Mouse (Mus musculus) forebrain, embryonic 15.5 days (tissue): Measurements from ENCODE around the gene Rcc1l. TPM values are rescaled to one million over a fixed set of nuclear protein-coding genes. Genes with fewer than 3 reads are reported as not detected.

ENCODE experiments used
- ATAC-seq: fragments of 200-750 bp; cut with Nextera tagmentation; replicated peaks from 2 replicates; pipeline ENCODE4 v1.8.0; 2017; ENCODE audit warnings: mild to moderate bottlenecking, moderate TSS enrichment, moderate library complexity
- H3K27ac ChIP-seq: fragments of 300-500 bp; sonication (generic); replicated peaks from 2 replicates; pipeline ENCODE4 v1.5.1; 2015; ENCODE audit warnings: mild to moderate bottlenecking, inconsistent platforms
- H3K27me3 ChIP-seq: fragments of 300-500 bp; sonication (generic); 2 replicates; pipeline ENCODE4 v1.6.1; 2015; ENCODE audit warnings: inconsistent platforms
- H3K36me3 ChIP-seq: fragments of 300-500 bp; sonication (generic); 2 replicates; pipeline ENCODE4 v1.6.1; 2015; ENCODE audit warnings: mild to moderate bottlenecking, inconsistent platforms
- H3K4me1 ChIP-seq: fragments of 300-500 bp; sonication (generic); 2 replicates; pipeline ENCODE4 v1.6.1; 2015; ENCODE audit warnings: inconsistent platforms
- H3K4me2 ChIP-seq: fragments of 300-500 bp; sonication (generic); replicated peaks from 2 replicates; pipeline ENCODE4 v1.6.1; 2015; ENCODE audit warnings: mild to moderate bottlenecking, inconsistent platforms
- H3K4me3 ChIP-seq: fragments of 300-500 bp; sonication (generic); 2 replicates; pipeline ENCODE4 v1.5.1; 2015; ENCODE audit warnings: mild to moderate bottlenecking, inconsistent platforms
- H3K9ac ChIP-seq: fragments of 300-500 bp; sonication (generic); replicated peaks from 2 replicates; pipeline ENCODE4 v1.6.1; 2015; ENCODE audit warnings: mild to moderate bottlenecking, inconsistent platforms
- H3K9me3 ChIP-seq: fragments of 300-500 bp; sonication (generic); 2 replicates; pipeline ENCODE4 v1.6.1; 2016; ENCODE audit warnings: inconsistent platforms
- WGBS: fragments of 180-500 bp; shearing (Covaris S2); methylation state at CpG from one replicate; pipeline ENCODE4 v1.1.7; 2015; ENCODE audit warnings: mixed read lengths; 5-methylcytosine and 5-hydroxymethylcytosine counted together
- polyA plus RNA-seq: library from polyadenylated mRNA; unstranded; fragments of >200 nt; fragmentation: Nextera tagmentation; extraction: Ambion mirVana; gene quantifications from 2 replicates; pipeline ENCODE4 v1.2.1, GENCODE M21; 2015

Gene Rcc1l
- polyA plus RNA-seq, 1 experiment from 2014 or later = 23.8 TPM

DNA sequence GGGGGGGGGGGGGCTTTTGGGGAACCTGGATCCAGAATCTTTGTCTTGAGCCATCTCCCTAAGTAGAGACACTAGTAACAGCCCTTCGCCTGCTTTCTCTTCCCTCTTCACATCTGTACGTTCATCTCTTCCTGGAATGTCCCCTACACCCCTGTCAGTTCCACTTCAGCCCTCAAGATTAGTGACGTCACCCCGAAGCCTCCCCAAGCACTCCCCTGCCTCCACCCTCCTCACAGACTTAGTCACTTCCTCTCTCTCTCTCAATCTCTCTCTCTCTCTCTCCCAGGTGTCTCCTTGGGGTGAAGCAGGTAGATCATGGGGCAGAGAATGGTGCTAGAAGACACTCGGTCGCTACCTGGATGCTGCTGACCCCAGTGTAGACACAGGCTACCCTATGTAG lies 73.9 kb downstream of the Rcc1l start:
- H3K36me3 ChIP-seq = peaks cover 11% of the 10 kb centered on the region; the same call in 1 of the 2 replicates
- H3K9me3 ChIP-seq = no peaks in the 10 kb centered on the region
- 75% methylated on average over 6 of the region's 6 CpGs for WGBS
- H3K27ac ChIP-seq = no peak overlapping the region
- H3K4me2 ChIP-seq = peak overlapping the region; percentile 77; the same call in 1 of the 2 replicates
- H3K4me1 ChIP-seq = peaks cover 30% of the 10 kb centered on the region
- H3K27me3 ChIP-seq = no peaks in the 10 kb centered on the region
- no peak overlapping the region for H3K9ac ChIP-seq
- ATAC-seq = no peak
- H3K4me3 ChIP-seq = no peak overlapping the region

DNA sequence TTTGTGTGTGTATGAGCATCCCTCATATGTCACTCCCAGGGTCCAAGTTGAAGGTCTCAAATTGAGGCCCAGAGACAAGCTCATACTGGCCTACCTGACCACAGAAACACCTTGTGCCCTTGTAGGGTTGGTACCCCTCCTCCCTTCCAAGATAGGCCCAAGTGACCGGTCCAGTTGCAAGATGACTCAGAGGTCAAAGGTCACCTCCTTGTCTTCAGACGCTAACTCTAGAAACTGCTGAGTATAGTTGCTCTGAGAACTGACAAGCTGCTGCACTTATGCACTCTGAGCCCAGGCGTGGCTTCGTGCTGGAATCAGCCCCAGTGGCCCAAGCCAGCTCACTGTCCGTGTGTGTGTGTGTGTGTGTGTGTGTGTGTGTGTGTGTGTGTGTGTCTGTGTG lies 74.7 kb downstream of the Rcc1l start:
- no peak for ATAC-seq
- WGBS = 39% methylated on average over 5 of the region's 5 CpGs
- peak overlapping the region; percentile 90; the same call in 1 of the 2 replicates for H3K9ac ChIP-seq
- H3K4me3 ChIP-seq = peak overlapping the region; percentile 90
- H3K27ac ChIP-seq = no peak overlapping the region
- H3K36me3 ChIP-seq = peaks cover 10% of the 10 kb centered on the region; the same call in 1 of the 2 replicates
- H3K9me3 ChIP-seq = no peaks in the 10 kb centered on the region
- H3K4me1 ChIP-seq = peaks cover 30% of the 10 kb centered on the region
- no peaks in the 10 kb centered on the region for H3K27me3 ChIP-seq
- H3K4me2 ChIP-seq = peak overlapping the region; percentile 77

DNA sequence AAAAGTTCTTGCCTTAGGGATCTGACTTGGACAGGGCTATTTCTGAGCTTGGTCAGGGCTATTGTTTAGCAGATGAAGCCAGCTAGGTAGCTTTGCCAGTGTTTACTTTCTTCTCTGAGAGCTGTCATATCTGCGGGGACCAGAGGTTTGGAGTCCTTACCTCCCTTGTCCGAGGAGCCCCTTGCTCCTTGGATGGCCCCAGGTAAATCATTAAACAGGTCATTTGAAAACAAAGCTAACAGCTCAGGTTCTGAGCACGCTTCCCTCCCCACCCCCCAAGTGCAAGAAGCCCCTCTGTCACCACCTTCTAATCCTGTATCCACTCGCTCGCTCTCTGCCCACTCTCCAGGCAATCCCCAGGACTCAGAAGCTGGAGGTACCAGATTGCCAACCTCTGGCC lies 75.3 kb downstream of the Rcc1l start:
- Histone ChIP-seq H3K9ac (peak overlapping the region; percentile 90), H3K4me1 (peaks cover 30% of the 10 kb centered on the region), H3K4me3 (peak overlapping the region; percentile 90), H3K9me3 (no peaks in the 10 kb centered on the region), H3K27ac (no peak overlapping the region), H3K27me3 (no peaks in the 10 kb centered on the region), H3K36me3 (peaks cover 8% of the 10 kb centered on the region; the same call in 1 of the 2 replicates), H3K4me2 (peak overlapping the region; percentile 77)
- WGBS = 54% methylated on average over 5 of the region's 5 CpGs
- no peak for ATAC-seq

DNA sequence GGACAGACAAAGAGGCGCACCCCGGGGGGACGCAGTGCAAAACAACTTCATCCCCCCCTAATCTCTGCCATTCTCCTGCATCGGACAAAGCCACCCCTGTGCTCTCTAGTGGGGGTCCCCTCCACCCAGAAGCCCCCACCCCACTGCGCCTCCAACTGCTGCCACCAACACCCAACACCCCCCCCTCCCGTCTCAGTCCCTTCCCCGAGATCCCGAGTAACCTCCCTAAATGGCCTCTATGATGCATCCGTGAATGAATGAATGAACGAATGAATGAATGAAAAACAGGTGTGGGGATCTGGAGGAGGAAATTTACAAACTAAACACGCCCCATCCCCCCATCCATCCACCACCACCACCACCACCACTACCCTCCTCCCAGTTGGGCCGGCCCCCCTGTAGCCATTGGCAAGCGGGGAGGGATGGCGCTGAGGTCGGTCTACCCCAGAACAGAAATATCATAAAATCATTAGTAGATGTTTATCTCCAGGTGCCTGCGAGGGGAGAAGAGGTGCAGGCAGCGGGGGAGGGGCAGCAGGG lies 76.3 kb downstream of the Rcc1l start:
- Histone ChIP-seq H3K9me3 (no peaks in the 10 kb centered on the region), H3K4me1 (peaks cover 30% of the 10 kb centered on the region), H3K36me3 (peaks cover 7% of the 10 kb centered on the region; the same call in 1 of the 2 replicates), H3K27ac (peak overlapping the region; percentile 96), H3K9ac (peak overlapping the region; percentile 90), H3K4me3 (peak overlapping the region; percentile 90), H3K4me2 (peak overlapping the region; percentile 77), H3K27me3 (no peaks in the 10 kb centered on the region)
- WGBS = under 1% methylated on average over 17 of the region's 17 CpGs
- ATAC-seq = peak; percentile 36

DNA sequence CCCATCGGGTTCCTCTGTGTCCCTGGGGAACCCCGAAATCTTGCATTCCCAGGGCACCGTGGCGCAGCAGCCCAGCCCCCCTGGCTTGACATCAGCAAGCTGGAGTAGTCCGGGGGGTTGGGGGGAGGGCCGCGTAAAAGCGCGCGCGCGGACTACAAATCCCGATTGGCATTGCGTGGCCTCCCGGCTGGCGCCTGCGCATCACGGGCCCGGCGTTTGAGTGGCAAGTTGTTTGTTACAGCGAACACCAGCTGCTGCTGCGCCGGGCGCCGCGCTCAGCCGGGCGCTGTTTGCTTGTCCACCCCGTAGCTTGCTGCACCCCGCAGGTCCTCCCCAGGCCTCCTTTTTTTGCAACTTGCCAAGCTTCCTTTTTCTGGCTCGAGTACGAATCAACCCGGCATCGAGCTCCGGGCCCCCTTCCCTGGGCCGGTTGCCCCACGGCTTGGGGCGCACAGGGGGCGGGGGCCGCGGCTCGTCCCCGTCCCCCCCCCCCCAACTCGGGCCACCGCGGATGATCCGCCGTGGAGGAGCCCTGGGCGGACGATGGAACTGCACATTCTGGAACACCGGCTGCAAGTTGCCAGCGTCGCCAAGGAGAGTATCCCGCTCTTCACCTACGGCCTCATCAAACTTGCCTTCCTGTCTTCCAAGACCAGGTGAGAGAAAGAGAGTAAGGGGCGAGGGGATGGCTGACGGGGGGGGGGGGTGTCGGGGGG lies 76.9 kb downstream of the Rcc1l start, which contains the start of gene Castor2:
Castor2 (plus strand) TSS at position 216 of the 716 bp plus-strand sequence.
- H3K36me3 ChIP-seq = 0 out of 2 replicates have a peak, but pooled peaks cover 5% of the 10 kb centered on the region
- H3K27me3 ChIP-seq = no peaks in the 10 kb centered on the region
- H3K9ac ChIP-seq = peak within 1 kb of the TSS; percentile 90
- peaks cover 30% of the 10 kb centered on the region for H3K4me1 ChIP-seq
- peak within 1 kb of the TSS; percentile 96 for H3K27ac ChIP-seq
- WGBS = 0% methylated on average over 46 of the region's 58 CpGs
- ATAC-seq = peak; percentile 92
- peak within 1 kb of the TSS; percentile 77 for H3K4me2 ChIP-seq
- peak within 1 kb of the TSS; percentile 90 for H3K4me3 ChIP-seq
- no peaks in the 10 kb centered on the region for H3K9me3 ChIP-seq

DNA sequence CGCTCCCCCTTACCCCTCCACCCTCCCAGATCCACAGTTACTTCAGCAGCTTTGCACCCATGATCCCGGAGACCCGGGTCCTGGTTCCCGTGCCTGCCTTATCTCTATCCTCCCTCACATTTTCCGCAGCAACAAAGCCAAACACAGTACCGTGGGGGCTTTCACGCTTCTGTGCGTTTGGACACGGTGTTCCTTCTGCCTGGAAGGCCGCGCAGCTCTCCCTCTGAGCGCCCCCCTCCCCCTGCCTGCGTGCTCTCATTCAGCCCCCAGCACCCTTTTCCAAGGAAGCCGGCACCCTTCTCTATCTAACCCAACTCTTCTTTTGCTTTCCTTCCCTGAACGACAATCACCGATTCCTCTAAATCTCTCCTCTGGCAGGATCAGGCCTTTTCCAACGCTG lies 77.6 kb downstream of the Rcc1l start:
- Histone ChIP-seq H3K4me2 (peak overlapping the region; percentile 77), H3K27ac (peak overlapping the region; percentile 73), H3K9ac (peak overlapping the region; percentile 90), H3K9me3 (no peaks in the 10 kb centered on the region), H3K36me3 (0 out of 2 replicates have a peak, but pooled peaks cover 5% of the 10 kb centered on the region), H3K27me3 (no peaks in the 10 kb centered on the region), H3K4me1 (peaks cover 30% of the 10 kb centered on the region), H3K4me3 (peak overlapping the region; percentile 90)
- ATAC-seq = peak; percentile 51
- WGBS = under 1% methylated on average over 17 of the region's 17 CpGs

- no peaks in the 10 kb centered on the region for H3K9me3 ChIP-seq
- no peak overlapping the region for H3K27ac ChIP-seq
- 43% methylated on average over 13 of the region's 13 CpGs for WGBS
- 0 out of 2 replicates have a peak, but pooled peaks cover under 1% of the 10 kb centered on the region for H3K36me3 ChIP-seq
- peak overlapping the region; percentile 90 for H3K4me3 ChIP-seq
- peaks cover 30% of the 10 kb centered on the region for H3K4me1 ChIP-seq
- peak overlapping the region; percentile 90 for H3K9ac ChIP-seq
- no peak for ATAC-seq
- no peaks in the 10 kb centered on the region for H3K27me3 ChIP-seq
- peak overlapping the region; percentile 77 for H3K4me2 ChIP-seq
These were observed 78.2 kb downstream of the Rcc1l start for GRCm38 (mm10) chr5:134098341-134098902.

Other genes starting within 250 kb of the Rcc1l start
- 27.6 and 28.3 TPM in 2 replicates for gene Castor2, start 77.1 kb downstream of the Rcc1l start, polyA plus RNA-seq
- 11.8 and 13.2 TPM in 2 replicates for gene Gtf2ird2, start 7.2 kb upstream of the Rcc1l start, polyA plus RNA-seq
- 2.1 and 2.4 TPM in 2 replicates for gene Ncf1, start 52.9 kb upstream of the Rcc1l start, polyA plus RNA-seq
- 179 and 182 TPM in 2 replicates for gene Gtf2i, start 138.0 kb upstream of the Rcc1l start, polyA plus RNA-seq